Mouse (Mus musculus) hindbrain, embryonic 10.5 days (tissue): Measurements from ENCODE around the gene Krt28. TPM values are rescaled to one million over a fixed set of nuclear protein-coding genes. Genes with fewer than 3 reads are reported as not detected.
A peak's percentile ranks its signal among the peaks of the same experiment; 100 is the strongest.

Experiments
- DNase-seq: peaks from one replicate; pipeline ENCODE4 v3.0.0-alpha.2; 2017; ENCODE audit warnings: low spot score
- H3K27ac ChIP-seq: fragments of 300-500 bp; sonication (generic); 2 replicates; pipeline ENCODE4 v1.5.1; 2016; ENCODE audit warnings: mild to moderate bottlenecking, moderate library complexity
- H3K27me3 ChIP-seq: fragments of 300-500 bp; sonication (generic); 2 replicates; pipeline ENCODE4 v1.6.1; 2016; ENCODE audit warnings: mild to moderate bottlenecking; ENCODE audit not compliant: poor library complexity, insufficient read depth, severe bottlenecking
- H3K36me3 ChIP-seq: fragments of 300-500 bp; sonication (generic); 2 replicates; pipeline ENCODE4 v1.6.1; 2016; ENCODE audit warnings: mild to moderate bottlenecking, moderate library complexity
- H3K4me1 ChIP-seq: fragments of 300-500 bp; sonication (generic); replicated peaks from 2 replicates; pipeline ENCODE4 v1.6.1; 2016; ENCODE audit warnings: mild to moderate bottlenecking
- H3K4me3 ChIP-seq: fragments of 300-500 bp; sonication (generic); 2 replicates; pipeline ENCODE4 v1.5.1; 2016; ENCODE audit warnings: mild to moderate bottlenecking, moderate library complexity
- H3K9me3 ChIP-seq: fragments of 300-500 bp; sonication (generic); 2 replicates; pipeline ENCODE4 v1.6.1; 2016; ENCODE audit warnings: mild to moderate bottlenecking, moderate library complexity
- WGBS: fragments of 180-500 bp; shearing (Covaris S2); methylation state at CpG from one replicate; pipeline ENCODE4 v1.1.7; 2016; 5-methylcytosine and 5-hydroxymethylcytosine counted together
- polyA plus RNA-seq: library from polyadenylated mRNA; unstranded; fragments of >200 nt; fragmentation: Nextera tagmentation; extraction: Ambion mirVana; gene quantifications from 2 replicates; pipeline ENCODE4 v1.2.1, GENCODE M21; 2016

Krt28 gene
- polyA plus RNA-seq = 0.25 and 0.26 TPM in 2 replicates

- Histone ChIP-seq H3K27ac (no peak within 1 kb of the TSS), H3K4me3 (no peak within 1 kb of the TSS), H3K36me3 (no peaks in the 10 kb centered on the region), H3K27me3 (no peaks in the 10 kb centered on the region), H3K9me3 (no peaks in the 10 kb centered on the region), H3K4me1 (no peaks in the 10 kb centered on the region)
- no peak for DNase-seq
- WGBS = 87% methylated on average over 13 of the region's 13 CpGs
These were observed at the start of gene Krt28 for GRCm38 (mm10) chr11:99374803-99375202. Gene Krt28 (minus strand): TSS chr11:99374903.

- no peaks in the 10 kb centered on the region for H3K4me1 ChIP-seq
- no peaks in the 10 kb centered on the region for H3K36me3 ChIP-seq
- no peak within 1 kb of the TSS for H3K4me3 ChIP-seq
- no peak for DNase-seq
- no peak within 1 kb of the TSS for H3K27ac ChIP-seq
- WGBS = 91% methylated on average over 10 of the region's 10 CpGs
- H3K27me3 ChIP-seq = 0 out of 2 replicates have a peak, but pooled peaks cover 3% of the 10 kb centered on the region
- no peaks in the 10 kb centered on the region for H3K9me3 ChIP-seq
These were observed 47.5 kb upstream of the Krt28 start, which contains the start of gene Krt12 for GRCm38 (mm10) chr11:99422159-99422558. Gene Krt12 (minus strand): TSS chr11:99422259.

GRCm38 (mm10) chr11:99420586-99420985, 45.9 kb upstream of the Krt28 start:
- 0 out of 2 replicates have a peak, but pooled peaks cover 3% of the 10 kb centered on the region for H3K27me3 ChIP-seq
- no peaks in the 10 kb centered on the region for H3K4me1 ChIP-seq
- H3K36me3 ChIP-seq = no peaks in the 10 kb centered on the region
- no peaks in the 10 kb centered on the region for H3K9me3 ChIP-seq
- 60% methylated on average over 10 of the region's 10 CpGs for WGBS
- no peak overlapping the region for H3K27ac ChIP-seq
- no peak for DNase-seq
- H3K4me3 ChIP-seq = no peak overlapping the region

GRCm38 (mm10) chr11:99417819-99418218, 43.1 kb upstream of the Krt28 start:
- no peak overlapping the region for H3K4me3 ChIP-seq
- 0 out of 2 replicates have a peak, but pooled peaks cover 3% of the 10 kb centered on the region for H3K27me3 ChIP-seq
- no peaks in the 10 kb centered on the region for H3K9me3 ChIP-seq
- no peaks in the 10 kb centered on the region for H3K4me1 ChIP-seq
- H3K36me3 ChIP-seq = no peaks in the 10 kb centered on the region
- no peak for DNase-seq
- WGBS = 71% methylated on average over 16 of the region's 16 CpGs
- no peak overlapping the region for H3K27ac ChIP-seq

- Histone ChIP-seq H3K4me1 (no peaks in the 10 kb centered on the region), H3K36me3 (no peaks in the 10 kb centered on the region), H3K4me3 (no peak overlapping the region), H3K9me3 (no peaks in the 10 kb centered on the region), H3K27me3 (0 out of 2 replicates have a peak, but pooled peaks cover 3% of the 10 kb centered on the region), H3K27ac (no peak overlapping the region)
- 89% methylated on average over 13 of the region's 13 CpGs for WGBS
- no peak for DNase-seq
These were observed 42.2 kb upstream of the Krt28 start for GRCm38 (mm10) chr11:99416902-99417301.

GRCm38 (mm10) chr11:99414463-99415147, 39.9 kb upstream of the Krt28 start:
- no peak for DNase-seq
- 0 out of 2 replicates have a peak, but pooled peaks cover 3% of the 10 kb centered on the region for H3K27me3 ChIP-seq
- H3K9me3 ChIP-seq = no peaks in the 10 kb centered on the region
- H3K27ac ChIP-seq = no peak overlapping the region
- no peaks in the 10 kb centered on the region for H3K4me1 ChIP-seq
- H3K36me3 ChIP-seq = no peaks in the 10 kb centered on the region
- 91% methylated on average over 13 of the region's 13 CpGs for WGBS
- H3K4me3 ChIP-seq = no peak overlapping the region

GRCm38 (mm10) chr11:99413247-99413646, 38.5 kb upstream of the Krt28 start:
- 0 out of 2 replicates have a peak, but pooled peaks cover 3% of the 10 kb centered on the region for H3K27me3 ChIP-seq
- WGBS = 24% methylated on average over 6 of the region's 6 CpGs
- H3K4me3 ChIP-seq = no peak overlapping the region
- DNase-seq = peak; percentile 17
- no peaks in the 10 kb centered on the region for H3K4me1 ChIP-seq
- H3K9me3 ChIP-seq = no peaks in the 10 kb centered on the region
- H3K36me3 ChIP-seq = no peaks in the 10 kb centered on the region
- H3K27ac ChIP-seq = no peak overlapping the region

GRCm38 (mm10) chr11:99406186-99406585, 31.5 kb upstream of the Krt28 start:
- Histone ChIP-seq H3K27ac (no peak overlapping the region), H3K4me3 (no peak overlapping the region), H3K36me3 (no peaks in the 10 kb centered on the region), H3K27me3 (no peaks in the 10 kb centered on the region), H3K9me3 (no peaks in the 10 kb centered on the region), H3K4me1 (no peaks in the 10 kb centered on the region)
- WGBS = 82% methylated on average over 10 of the region's 10 CpGs
- DNase-seq = no peak

GRCm38 (mm10) chr11:99399956-99400549, 25.4 kb upstream of the Krt28 start:
- 86% methylated on average over 13 of the region's 13 CpGs for WGBS
- no peak overlapping the region for H3K4me3 ChIP-seq
- no peaks in the 10 kb centered on the region for H3K9me3 ChIP-seq
- no peaks in the 10 kb centered on the region for H3K4me1 ChIP-seq
- no peaks in the 10 kb centered on the region for H3K36me3 ChIP-seq
- no peak for DNase-seq
- 0 out of 2 replicates have a peak, but pooled peaks cover 7% of the 10 kb centered on the region for H3K27me3 ChIP-seq
- no peak overlapping the region for H3K27ac ChIP-seq

GRCm38 (mm10) chr11:99398832-99399231, 24.1 kb upstream of the Krt28 start:
- no peak for DNase-seq
- WGBS = 65% methylated on average over 8 of the region's 8 CpGs

GRCm38 (mm10) chr11:99398084-99398483, 23.4 kb upstream of the Krt28 start:
- DNase-seq = no peak
- no peak overlapping the region for H3K27ac ChIP-seq
- H3K36me3 ChIP-seq = no peaks in the 10 kb centered on the region
- H3K9me3 ChIP-seq = no peaks in the 10 kb centered on the region
- WGBS = 84% methylated on average over 3 of the region's 3 CpGs
- H3K27me3 ChIP-seq = 0 out of 2 replicates have a peak, but pooled peaks cover 7% of the 10 kb centered on the region
- H3K4me3 ChIP-seq = no peak overlapping the region
- no peaks in the 10 kb centered on the region for H3K4me1 ChIP-seq

More at GRCm38 (mm10) chr11:99398832-99399231, 24.1 kb upstream of the Krt28 start:
- Histone ChIP-seq H3K27me3 (0 out of 2 replicates have a peak, but pooled peaks cover 7% of the 10 kb centered on the region), H3K4me1 (no peaks in the 10 kb centered on the region), H3K4me3 (no peak overlapping the region), H3K9me3 (no peaks in the 10 kb centered on the region), H3K27ac (no peak overlapping the region), H3K36me3 (no peaks in the 10 kb centered on the region)

- Histone ChIP-seq H3K36me3 (no peaks in the 10 kb centered on the region), H3K4me3 (no peak overlapping the region), H3K27ac (no peak overlapping the region), H3K4me1 (no peaks in the 10 kb centered on the region), H3K27me3 (0 out of 2 replicates have a peak, but pooled peaks cover 7% of the 10 kb centered on the region), H3K9me3 (no peaks in the 10 kb centered on the region)
- DNase-seq = no peak
- 92% methylated on average over 2 of the region's 2 CpGs for WGBS
These were observed 22.0 kb upstream of the Krt28 start for GRCm38 (mm10) chr11:99396661-99397060.

GRCm38 (mm10) chr11:99396034-99396433, 21.3 kb upstream of the Krt28 start:
- no peak for DNase-seq
- H3K4me1 ChIP-seq = no peaks in the 10 kb centered on the region
- no peaks in the 10 kb centered on the region for H3K9me3 ChIP-seq
- no peak overlapping the region for H3K27ac ChIP-seq
- H3K27me3 ChIP-seq = 0 out of 2 replicates have a peak, but pooled peaks cover 7% of the 10 kb centered on the region
- WGBS = 63% methylated on average over 3 of the region's 3 CpGs
- no peak overlapping the region for H3K4me3 ChIP-seq
- no peaks in the 10 kb centered on the region for H3K36me3 ChIP-seq
